Mouse (Mus musculus) small intestine, adult 2 months (tissue): Measurements from ENCODE around the gene Ezh1.

Source experiments
- CTCF ChIP-seq: fragments of 200-500 bp; IDR thresholded peaks from 2 replicates; pipeline ENCODE4 v1.5.1; 2012; ENCODE audit warnings: low read depth, mild to moderate bottlenecking, control low read depth, inconsistent platforms, low read length, moderate library complexity, mixed read lengths; ENCODE audit not compliant: insufficient replicate concordance, insufficient read length; ENCODE audit errors: extremely low read depth
- POLR2A ChIP-seq: fragments of 200-500 bp; IDR thresholded peaks from 2 replicates; pipeline ENCODE4 v1.6.1; 2012; ENCODE audit warnings: low read depth, mild to moderate bottlenecking, control low read depth, inconsistent platforms, low read length, moderate library complexity

- TF ChIP-seq POLR2A (no peak), CTCF (no peak)
These were observed 20.4 kb upstream of the Ezh1 start for GRCm38 (mm10) chr11:101246702-101247012.
